Mouse (Mus musculus): ENCODE measurements at regions not wholly inside any gene's neighbourhood (a gene's known extent, or its start where the extent isn't known, plus 50 kb on each side); places are given as distances from the start of the nearest gene placed in this dataset.

DNA sequence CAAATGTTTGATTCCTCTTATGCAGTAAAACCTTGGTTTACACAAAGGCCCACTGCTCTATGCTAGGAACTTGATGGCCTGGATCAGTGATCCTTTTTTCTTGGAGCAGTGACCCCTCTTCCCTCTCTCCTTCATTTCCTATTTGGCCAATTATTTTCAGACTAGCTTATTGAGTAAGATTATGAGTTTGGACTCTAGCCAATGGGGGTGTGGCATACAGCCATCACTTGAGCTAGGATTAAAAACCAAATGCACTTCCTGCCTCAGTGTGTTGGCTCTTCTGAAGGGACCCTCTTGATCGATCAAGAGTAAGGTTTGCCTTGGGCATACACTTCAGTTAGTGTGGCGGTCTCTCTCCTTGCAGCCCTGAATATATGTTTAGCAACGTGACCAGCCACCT is 1172.6 kb upstream of the Gulo start:
- ATAC-seq (ENCODE audit: insufficient number of reproducible peaks, insufficient read depth, low FRiP score, low read depth), result no peak
- Histone ChIP-seq H3K9me3 (ENCODE audit: control insufficient read depth, low read length) (no peaks in the 10 kb centered on the region), H3K36me3 (ENCODE audit: control insufficient read depth, insufficient read depth, low read length) (no peaks in the 10 kb centered on the region), H3K27ac (replicated peaks in 1 of 2; ENCODE audit: control insufficient read depth in 1 of 2, insufficient read depth in 1 of 2, low read depth in 2 of 2, low read length in 2 of 2) (no peak overlapping the region), H3K9ac (ENCODE audit: low read length) (no peak overlapping the region), H3K4me3 (ENCODE audit: control insufficient read depth in 1 of 2, insufficient read depth in 1 of 2, low read depth in 1 of 2, low read length in 2 of 2) (no peak overlapping the region), H3K4me1 (ENCODE audit: control insufficient read depth in 2 of 2, insufficient read depth in 2 of 2, low read length in 2 of 2) (no peaks in the 10 kb centered on the region; a peak in 1 of 4 replicates), H3K4me2 (ENCODE audit: low read length) (no peak overlapping the region), H3K27me3 (ENCODE audit: control insufficient read depth, insufficient read depth, low read length) (no peaks in the 10 kb centered on the region)
- WGBS, result 68% methylated on average over 3 of the region's 3 CpGs

DNA sequence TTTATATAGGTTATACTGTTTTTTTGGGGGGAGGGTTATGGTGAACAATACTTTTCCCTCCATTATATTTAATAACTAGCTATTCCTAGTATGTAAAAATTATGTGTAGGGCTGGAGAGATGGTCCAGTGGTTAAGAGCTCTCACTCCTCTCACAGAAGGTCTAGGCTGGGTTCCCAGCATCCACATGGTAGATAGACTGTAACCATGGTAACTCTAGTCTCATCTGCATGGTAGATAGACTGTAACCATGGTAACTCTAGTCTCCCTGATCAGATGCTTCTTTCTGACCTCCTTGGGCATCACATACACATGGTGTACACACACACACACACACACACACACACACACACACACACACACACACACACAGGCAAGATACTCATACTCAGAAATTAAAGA is 1170.5 kb upstream of the Gulo start:
- no peak overlapping the region for H3K9ac ChIP-seq (ENCODE audit: low read length)
- no peaks in the 10 kb centered on the region for H3K27me3 ChIP-seq (ENCODE audit: control insufficient read depth, insufficient read depth, low read length)
- ATAC-seq (ENCODE audit: insufficient number of reproducible peaks, insufficient read depth, low FRiP score, low read depth), result no peak
- H3K4me3 ChIP-seq (ENCODE audit: control insufficient read depth in 1 of 2, insufficient read depth in 1 of 2, low read depth in 1 of 2, low read length in 2 of 2), result no peak overlapping the region
- H3K4me1 ChIP-seq (ENCODE audit: control insufficient read depth in 2 of 2, insufficient read depth in 2 of 2, low read length in 2 of 2), result no peaks in the 10 kb centered on the region; a peak in 1 of 4 replicates
- H3K27ac ChIP-seq (replicated peaks in 1 of 2; ENCODE audit: control insufficient read depth in 1 of 2, insufficient read depth in 1 of 2, low read depth in 2 of 2, low read length in 2 of 2), result no peak overlapping the region
- no peak overlapping the region for H3K4me2 ChIP-seq (ENCODE audit: low read length)
- no peaks in the 10 kb centered on the region for H3K36me3 ChIP-seq (ENCODE audit: control insufficient read depth, insufficient read depth, low read length)
- no peaks in the 10 kb centered on the region for H3K9me3 ChIP-seq (ENCODE audit: control insufficient read depth, low read length)

DNA sequence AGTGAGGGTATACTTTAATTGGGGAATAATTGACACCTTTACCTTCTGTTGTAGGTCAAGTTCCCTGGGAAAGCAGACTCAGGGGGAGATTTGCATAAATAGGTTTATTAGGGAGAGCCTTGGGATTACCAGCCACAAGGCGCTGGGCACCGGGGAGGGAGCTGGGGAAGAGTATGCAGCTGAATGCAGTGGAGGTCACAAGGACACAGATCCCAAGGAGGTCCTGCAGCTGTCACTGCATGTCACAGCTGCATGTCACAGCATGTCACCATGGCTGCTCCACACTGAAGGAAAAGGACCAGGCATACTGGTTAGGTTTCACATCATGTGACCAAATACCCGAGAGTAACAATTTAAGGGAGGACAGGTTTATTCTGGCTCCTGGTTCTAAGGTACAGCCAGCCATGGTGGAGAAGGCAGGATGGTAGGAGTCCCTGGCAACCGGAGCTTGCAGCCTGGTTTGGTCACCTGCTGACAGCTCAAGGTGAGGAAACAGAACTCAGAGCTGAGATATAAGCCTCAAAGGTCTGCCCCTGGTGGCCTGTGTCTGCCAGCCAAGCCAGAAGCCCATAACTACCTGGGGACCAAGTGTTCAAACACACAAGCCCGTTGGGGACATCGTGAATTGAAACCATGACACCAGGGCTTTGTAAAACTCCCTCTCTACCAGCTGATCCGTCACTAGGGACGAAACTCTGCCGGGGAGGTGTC is 1169.5 kb upstream of the Gulo start:
- Histone ChIP-seq H3K9ac (ENCODE audit: low read length) (no peak overlapping the region), H3K27me3 (ENCODE audit: control insufficient read depth, insufficient read depth, low read length) (no peaks in the 10 kb centered on the region), H3K36me3 (ENCODE audit: control insufficient read depth, insufficient read depth, low read length) (no peaks in the 10 kb centered on the region), H3K4me2 (ENCODE audit: low read length) (no peak overlapping the region), H3K27ac (replicated peaks in 1 of 2; ENCODE audit: control insufficient read depth in 1 of 2, insufficient read depth in 1 of 2, low read depth in 2 of 2, low read length in 2 of 2) (no peak overlapping the region), H3K4me1 (ENCODE audit: control insufficient read depth in 2 of 2, insufficient read depth in 2 of 2, low read length in 2 of 2) (no peaks in the 10 kb centered on the region), H3K4me3 (ENCODE audit: control insufficient read depth in 1 of 2, insufficient read depth in 1 of 2, low read depth in 1 of 2, low read length in 2 of 2) (no peak overlapping the region), H3K9me3 (ENCODE audit: control insufficient read depth, low read length) (no peaks in the 10 kb centered on the region)
- 32% methylated on average over 9 of the region's 9 CpGs for WGBS
- no peak for ATAC-seq (ENCODE audit: insufficient number of reproducible peaks, insufficient read depth, low FRiP score, low read depth)

DNA sequence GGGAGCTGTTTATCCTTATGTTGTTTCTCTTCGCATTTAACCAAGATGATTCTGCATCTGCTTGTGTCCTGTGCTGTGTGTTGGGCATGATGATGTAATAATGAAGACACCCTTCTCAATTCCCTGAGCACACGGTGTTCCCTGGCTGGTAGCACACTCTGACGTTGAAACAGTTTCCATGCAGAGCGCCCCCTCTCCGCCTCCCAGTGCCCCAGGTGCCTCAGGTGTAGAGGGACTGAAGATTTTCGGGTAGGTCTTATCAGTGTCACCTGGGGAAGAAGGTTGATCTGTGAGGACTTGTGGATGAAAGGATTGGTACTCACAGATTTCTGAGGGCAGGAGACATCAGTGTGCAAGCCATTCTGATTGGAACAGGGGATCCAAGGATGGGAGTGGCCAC is 1167.7 kb upstream of the Gulo start:
- Histone ChIP-seq H3K4me2 (ENCODE audit: low read length) (no peak overlapping the region), H3K27ac (replicated peaks in 1 of 2; ENCODE audit: control insufficient read depth in 1 of 2, insufficient read depth in 1 of 2, low read depth in 2 of 2, low read length in 2 of 2) (no peak overlapping the region), H3K9ac (ENCODE audit: low read length) (no peak overlapping the region), H3K9me3 (ENCODE audit: control insufficient read depth, low read length) (no peaks in the 10 kb centered on the region), H3K4me3 (ENCODE audit: control insufficient read depth in 1 of 2, insufficient read depth in 1 of 2, low read depth in 1 of 2, low read length in 2 of 2) (no peak overlapping the region), H3K4me1 (ENCODE audit: control insufficient read depth in 2 of 2, insufficient read depth in 2 of 2, low read length in 2 of 2) (no peaks in the 10 kb centered on the region), H3K36me3 (ENCODE audit: control insufficient read depth, insufficient read depth, low read length) (no peaks in the 10 kb centered on the region), H3K27me3 (ENCODE audit: control insufficient read depth, insufficient read depth, low read length) (no peaks in the 10 kb centered on the region)
- no peak for ATAC-seq (ENCODE audit: insufficient number of reproducible peaks, insufficient read depth, low FRiP score, low read depth)
- WGBS, result 62% methylated on average over 6 of the region's 6 CpGs

DNA sequence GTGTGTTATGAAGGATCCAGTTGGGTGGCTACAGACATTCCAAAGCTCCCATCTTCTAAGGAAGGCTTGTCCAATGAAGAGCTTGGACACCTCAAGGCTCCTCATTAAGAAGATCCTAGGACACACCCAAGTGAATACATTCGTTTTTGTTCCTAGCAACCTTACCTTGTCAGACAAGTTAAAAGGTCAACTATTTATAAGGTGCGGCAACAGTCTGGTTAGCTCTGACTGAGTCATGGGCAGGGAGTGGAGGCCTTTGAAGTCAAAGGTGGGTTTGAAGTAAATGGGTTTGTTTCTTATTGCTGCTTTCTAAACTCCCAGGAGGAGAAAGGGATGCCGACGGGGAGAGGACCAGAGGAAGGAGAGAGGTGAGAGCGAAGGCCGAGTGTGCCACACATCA is 1167.1 kb upstream of the Gulo start:
- no peaks in the 10 kb centered on the region for H3K36me3 ChIP-seq (ENCODE audit: control insufficient read depth, insufficient read depth, low read length)
- H3K4me3 ChIP-seq (ENCODE audit: control insufficient read depth in 1 of 2, insufficient read depth in 1 of 2, low read depth in 1 of 2, low read length in 2 of 2), result no peak overlapping the region
- no peak overlapping the region for H3K4me2 ChIP-seq (ENCODE audit: low read length)
- no peak overlapping the region for H3K9ac ChIP-seq (ENCODE audit: low read length)
- no peaks in the 10 kb centered on the region for H3K9me3 ChIP-seq (ENCODE audit: control insufficient read depth, low read length)
- H3K27ac ChIP-seq (replicated peaks in 1 of 2; ENCODE audit: control insufficient read depth in 1 of 2, insufficient read depth in 1 of 2, low read depth in 2 of 2, low read length in 2 of 2), result no peak overlapping the region
- H3K27me3 ChIP-seq (ENCODE audit: control insufficient read depth, insufficient read depth, low read length), result no peaks in the 10 kb centered on the region
- H3K4me1 ChIP-seq (ENCODE audit: control insufficient read depth in 2 of 2, insufficient read depth in 2 of 2, low read length in 2 of 2), result no peaks in the 10 kb centered on the region
- WGBS, result 80% methylated on average over 6 of the region's 6 CpGs
- ATAC-seq (ENCODE audit: insufficient number of reproducible peaks, insufficient read depth, low FRiP score, low read depth), result no peak

DNA sequence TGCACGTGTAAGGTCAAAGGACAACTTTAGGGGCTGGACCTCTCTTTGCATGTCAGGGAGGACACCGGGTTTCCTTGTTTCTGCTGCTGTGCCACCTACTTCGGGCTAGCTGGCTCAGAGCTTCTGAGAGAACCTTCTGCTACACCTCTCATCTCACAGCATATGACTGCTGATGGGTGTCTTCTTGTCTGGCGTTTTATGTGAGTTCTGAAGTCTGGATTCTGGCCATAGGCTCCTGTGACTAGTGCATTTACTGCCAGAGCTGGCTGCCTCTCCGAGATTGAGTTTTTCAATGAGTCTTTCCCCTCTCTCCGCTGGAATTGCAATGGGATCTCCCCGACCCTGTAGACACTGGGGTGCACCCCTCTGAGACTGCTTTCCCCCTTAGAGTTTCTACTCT is 1165.9 kb upstream of the Gulo start:
- WGBS, result 72% methylated on average over 7 of the region's 7 CpGs

DNA sequence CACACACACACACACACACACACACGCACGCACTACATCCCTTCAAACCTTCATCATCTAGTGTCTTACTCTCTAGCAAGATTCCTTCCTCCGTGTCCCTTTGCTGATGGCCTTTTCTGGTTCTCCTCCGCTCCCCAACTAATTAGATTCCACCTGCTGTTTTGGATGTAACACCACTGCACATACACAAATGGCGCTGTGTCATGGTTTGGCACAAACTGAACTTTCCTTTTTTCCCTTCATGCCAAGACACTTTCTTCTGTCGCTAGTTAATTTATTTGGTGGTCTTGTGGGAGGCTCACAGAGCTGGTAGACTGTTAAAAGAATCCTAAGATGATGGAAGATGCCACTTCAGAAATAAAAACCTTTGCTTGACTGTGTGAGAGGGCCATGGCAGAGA is 1161.8 kb upstream of the Gulo start:
- Histone ChIP-seq H3K4me2 (ENCODE audit: low read length) (no peak overlapping the region), H3K27me3 (ENCODE audit: control insufficient read depth, insufficient read depth, low read length) (no peaks in the 10 kb centered on the region), H3K27ac (replicated peaks in 1 of 2; ENCODE audit: control insufficient read depth in 1 of 2, insufficient read depth in 1 of 2, low read depth in 2 of 2, low read length in 2 of 2) (no peak overlapping the region), H3K9ac (ENCODE audit: low read length) (no peak overlapping the region), H3K4me3 (ENCODE audit: control insufficient read depth in 1 of 2, insufficient read depth in 1 of 2, low read depth in 1 of 2, low read length in 2 of 2) (no peak overlapping the region), H3K36me3 (ENCODE audit: control insufficient read depth, insufficient read depth, low read length) (no peaks in the 10 kb centered on the region), H3K9me3 (ENCODE audit: control insufficient read depth, low read length) (no peaks in the 10 kb centered on the region), H3K4me1 (ENCODE audit: control insufficient read depth in 2 of 2, insufficient read depth in 2 of 2, low read length in 2 of 2) (no peaks in the 10 kb centered on the region)
- ATAC-seq (ENCODE audit: insufficient number of reproducible peaks, insufficient read depth, low FRiP score, low read depth), result no peak
- WGBS, result 84% methylated on average over 6 of the region's 6 CpGs

More for the DNA sequence above, 1165.9 kb upstream of the Gulo start:
- H3K36me3 ChIP-seq (ENCODE audit: control insufficient read depth, insufficient read depth, low read length), result no peaks in the 10 kb centered on the region
- H3K4me2 ChIP-seq (ENCODE audit: low read length), result no peak overlapping the region
- no peak for ATAC-seq (ENCODE audit: insufficient number of reproducible peaks, insufficient read depth, low FRiP score, low read depth)
- H3K4me3 ChIP-seq (ENCODE audit: control insufficient read depth in 1 of 2, insufficient read depth in 1 of 2, low read depth in 1 of 2, low read length in 2 of 2), result no peak overlapping the region
- no peaks in the 10 kb centered on the region for H3K27me3 ChIP-seq (ENCODE audit: control insufficient read depth, insufficient read depth, low read length)
- no peak overlapping the region for H3K9ac ChIP-seq (ENCODE audit: low read length)
- H3K4me1 ChIP-seq (ENCODE audit: control insufficient read depth in 2 of 2, insufficient read depth in 2 of 2, low read length in 2 of 2), result no peaks in the 10 kb centered on the region
- H3K9me3 ChIP-seq (ENCODE audit: control insufficient read depth, low read length), result no peaks in the 10 kb centered on the region
- no peak overlapping the region for H3K27ac ChIP-seq (replicated peaks in 1 of 2; ENCODE audit: control insufficient read depth in 1 of 2, insufficient read depth in 1 of 2, low read depth in 2 of 2, low read length in 2 of 2)

DNA sequence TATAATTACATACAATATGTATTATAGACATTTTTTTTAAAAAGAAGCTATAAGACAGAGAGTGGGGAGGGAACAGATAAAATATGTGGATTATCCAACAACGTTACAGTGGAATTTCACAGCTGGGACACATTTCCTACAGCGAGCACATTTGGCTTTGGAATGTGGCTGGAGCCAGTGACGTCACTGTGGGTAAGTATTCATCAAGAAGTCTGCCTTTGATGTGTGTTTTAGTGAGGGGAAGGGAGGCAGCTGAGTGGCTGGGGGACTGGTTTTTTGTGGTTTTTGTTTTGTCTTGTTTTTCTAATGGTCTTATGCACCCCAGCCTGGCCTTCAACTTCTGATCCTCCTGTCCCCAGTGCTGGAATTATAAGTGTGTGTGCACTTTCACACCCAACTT is 1161.2 kb upstream of the Gulo start:
- Histone ChIP-seq H3K9ac (ENCODE audit: low read length) (no peak overlapping the region), H3K27ac (replicated peaks in 1 of 2; ENCODE audit: control insufficient read depth in 1 of 2, insufficient read depth in 1 of 2, low read depth in 2 of 2, low read length in 2 of 2) (no peak overlapping the region), H3K4me3 (ENCODE audit: control insufficient read depth in 1 of 2, insufficient read depth in 1 of 2, low read depth in 1 of 2, low read length in 2 of 2) (no peak overlapping the region), H3K36me3 (ENCODE audit: control insufficient read depth, insufficient read depth, low read length) (no peaks in the 10 kb centered on the region), H3K27me3 (ENCODE audit: control insufficient read depth, insufficient read depth, low read length) (no peaks in the 10 kb centered on the region), H3K4me1 (ENCODE audit: control insufficient read depth in 2 of 2, insufficient read depth in 2 of 2, low read length in 2 of 2) (no peaks in the 10 kb centered on the region), H3K4me2 (ENCODE audit: low read length) (no peak overlapping the region), H3K9me3 (ENCODE audit: control insufficient read depth, low read length) (no peaks in the 10 kb centered on the region)
- 6% methylated on average over 3 of the region's 3 CpGs for WGBS
- ATAC-seq (ENCODE audit: insufficient number of reproducible peaks, insufficient read depth, low FRiP score, low read depth), result no peak
